Mouse (Mus musculus): ENCODE data around the gene Rhox3e. TPM values are rescaled to one million over a fixed set of nuclear protein-coding genes. Genes with fewer than 3 reads are reported as not detected.
"Not testable (repeated sequence)": the region's sequence is repeated elsewhere in the genome, so short reads cannot be mapped to it uniquely, and the experiment has no call there.

Rhox3e gene
- under 1 TPM in 1 of 2 experiments, not detected in 1; 0.52 TPM for total RNA-seq (2021)
- long read RNA-seq, experiment 1: 0 reads
- long read RNA-seq, experiment 2: 0 reads

DNA sequence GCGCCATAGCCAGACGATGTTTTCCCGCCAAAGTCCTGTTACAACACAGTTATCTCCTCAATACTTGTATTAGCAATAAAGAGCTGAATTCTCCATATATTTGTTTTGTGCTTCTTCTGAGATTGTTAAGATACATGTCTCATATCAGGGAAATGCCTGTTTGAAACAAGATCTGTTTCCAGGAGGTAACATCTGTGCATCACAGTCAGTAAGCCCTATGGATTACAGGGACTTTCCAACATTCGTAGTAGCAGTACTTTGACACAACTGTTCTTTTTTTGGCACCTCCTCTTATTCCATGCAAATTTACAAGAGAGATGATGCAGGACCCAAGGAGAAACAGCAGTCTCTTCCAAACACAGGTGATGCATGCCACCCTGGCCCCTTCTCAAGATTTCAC lies at the start of gene Rhox3e:
Gene Rhox3e (plus strand): TSS at position 301 of the 400 bp plus-strand sequence.
- not testable (repeated sequence) for DNase-seq

DNA sequence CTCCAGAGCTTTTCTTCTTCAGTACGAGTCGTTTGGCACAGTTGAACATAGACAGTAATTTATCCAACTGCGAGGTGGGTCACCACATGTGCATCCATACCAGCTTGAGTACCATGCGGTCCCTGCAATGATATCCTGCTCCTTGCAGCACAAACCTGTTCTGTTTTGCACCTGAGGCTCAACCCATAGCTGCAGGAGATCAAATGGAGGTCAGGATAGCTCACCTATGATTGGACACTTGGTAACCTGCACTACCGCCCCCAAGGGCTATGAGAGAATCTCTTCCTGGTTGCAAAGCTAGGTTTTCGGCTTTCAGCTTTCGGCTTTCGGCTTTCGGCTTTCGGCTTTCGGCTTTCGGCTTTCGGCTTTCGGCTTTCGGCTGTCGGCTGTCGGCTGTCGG lies 27.8 kb upstream of the Rhox3e start, which contains the start of gene Rhox4d:
Gene Rhox4d (plus strand): TSS at position 301 of the 400 bp plus-strand sequence.
- DNase-seq: not testable (repeated sequence)

DNA sequence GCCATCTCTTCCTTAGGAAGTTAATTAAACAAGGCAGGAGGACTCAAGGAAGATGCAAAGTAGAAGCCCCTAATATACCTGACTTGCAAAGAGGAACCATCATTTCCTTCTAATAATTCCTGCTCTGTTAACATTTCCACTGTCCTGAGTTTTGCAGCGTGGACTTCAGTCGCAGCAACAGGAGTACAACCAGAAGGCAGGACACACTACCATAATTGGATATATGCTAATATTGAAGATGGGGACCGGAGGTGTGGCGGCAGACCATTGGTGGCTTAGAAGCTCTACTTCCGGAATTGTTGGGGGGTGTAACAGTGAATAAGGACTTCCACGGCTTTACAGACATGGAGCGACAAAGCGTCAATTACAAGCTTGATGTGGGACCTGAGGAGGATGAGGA lies 11.7 kb upstream of the Rhox3e start, which contains the start of gene Rhox2e:
Gene Rhox2e (plus strand): TSS at position 301 of the 400 bp plus-strand sequence.
- DNase-seq: not testable (repeated sequence)

- not testable (repeated sequence) for DNase-seq
Observed at GRCm38 (mm10) chrX:37557112-37557511, 15.3 kb downstream of the Rhox3e start, which contains the start of gene Rhox4e. Gene Rhox4e (plus strand): TSS chrX:37557412.

DNA sequence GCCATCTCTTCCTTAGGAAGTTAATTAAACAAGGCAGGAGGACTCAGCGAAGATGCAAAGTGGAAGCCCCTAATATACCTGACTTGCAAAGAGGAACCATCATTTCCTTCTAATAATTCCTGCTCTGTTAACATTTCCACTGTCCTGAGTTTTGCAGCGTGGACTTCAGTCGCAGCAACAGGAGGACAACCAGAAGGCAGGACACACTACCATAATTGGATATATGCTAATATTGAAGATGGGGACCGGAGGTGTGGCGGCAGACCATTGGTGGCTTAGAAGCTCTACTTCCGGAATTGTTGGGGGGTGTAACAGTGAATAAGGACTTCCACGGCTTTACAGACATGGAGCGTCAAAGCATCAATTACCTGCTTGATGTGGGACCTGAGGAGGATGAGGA lies 29.3 kb downstream of the Rhox3e start, which contains the start of gene Rhox2f:
Gene Rhox2f (plus strand): TSS at position 301 of the 400 bp plus-strand sequence.
- DNase-seq: not testable (repeated sequence)

GRCm38 (mm10) chrX:37572638-37573037 lies 30.8 kb downstream of the Rhox3e start:
- not testable (repeated sequence) for DNase-seq

DNA sequence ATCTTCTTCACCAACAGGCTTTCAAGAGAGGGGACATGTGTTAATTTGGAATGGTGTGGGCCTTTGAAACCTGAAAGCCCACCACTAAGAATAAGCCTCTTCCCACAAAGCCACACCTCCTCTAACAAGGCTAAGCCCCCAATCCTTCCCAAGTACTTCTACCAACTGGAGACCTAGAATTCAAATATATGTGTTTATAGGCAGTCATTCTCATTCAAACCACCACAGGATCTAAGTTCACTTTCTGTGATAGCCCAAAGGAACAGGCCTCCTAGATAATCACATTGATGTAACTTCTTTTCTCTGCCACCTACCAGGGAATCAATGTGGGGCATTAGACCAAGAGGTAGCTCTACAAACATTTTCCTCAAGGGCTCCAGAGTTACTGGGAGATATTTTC lies 38.9 kb downstream of the Rhox3e start, which contains the start of gene Rhox3f:
Gene Rhox3f (plus strand): TSS at position 301 of the 400 bp plus-strand sequence.
- not testable (repeated sequence) for DNase-seq

Other genes starting within 250 kb of the Rhox3e start
- not detected for gene Rhox3a2, start 162.0 kb upstream of the Rhox3e start, total RNA-seq (2021)
- gene Rhox4a2, start 151.2 kb upstream of the Rhox3e start, total RNA-seq (2021): not detected
- gene Rhox2b, start 130.0 kb upstream of the Rhox3e start, total RNA-seq (2021): not detected
- gene Rhox4b, start 109.5 kb upstream of the Rhox3e start, total RNA-seq (2021): not detected
- gene Rhox2c, start 88.3 kb upstream of the Rhox3e start, total RNA-seq (2021): not detected
- gene Rhox3c, start 83.4 kb upstream of the Rhox3e start, total RNA-seq (2021): not detected
- gene Rhox4c, start 61.7 kb upstream of the Rhox3e start, total RNA-seq (2021): not detected
- not detected for gene Rhox2d, start 48.6 kb upstream of the Rhox3e start, total RNA-seq (2021)
- not detected for gene Rhox4d, start 27.7 kb upstream of the Rhox3e start, total RNA-seq (2021)
- not detected for gene Rhox2e, start 11.6 kb upstream of the Rhox3e start, total RNA-seq (2021)
- gene Rhox4e, start 15.4 kb downstream of the Rhox3e start, total RNA-seq (2021): not detected
- gene Rhox2f, start 29.4 kb downstream of the Rhox3e start, total RNA-seq (2021): not detected
- not detected for gene Rhox3f, start 39.0 kb downstream of the Rhox3e start, total RNA-seq (2021)
- not detected for gene Rhox4f, start 65.7 kb downstream of the Rhox3e start, total RNA-seq (2021)
- not detected for gene Rhox3g, start 86.6 kb downstream of the Rhox3e start, total RNA-seq (2021)
- not detected for gene Rhox2g, start 101.5 kb downstream of the Rhox3e start, total RNA-seq (2021)
- gene Rhox4g, start 109.3 kb downstream of the Rhox3e start, total RNA-seq (2021): not detected
- not detected for gene Rhox3h, start 126.7 kb downstream of the Rhox3e start, total RNA-seq (2021)
- not detected for gene Rhox2h, start 131.3 kb downstream of the Rhox3e start, total RNA-seq (2021)

Data from gastrocnemius, postnatal 10 days (tissue).